Mouse (Mus musculus) cortical plate, adult 2 months (tissue): Measurements from ENCODE around the gene Spag8.

Experiments
- CTCF ChIP-seq: fragments of 200-500 bp; IDR thresholded peaks from 2 replicates; pipeline ENCODE4 v1.5.1; 2011; ENCODE audit warnings: mild to moderate bottlenecking, control low read depth, low read length; ENCODE audit not compliant: insufficient read depth; ENCODE audit errors: extremely low read depth
- POLR2A ChIP-seq: fragments of 200-500 bp; IDR thresholded peaks from 2 replicates; pipeline ENCODE4 v1.6.1; 2011; ENCODE audit warnings: mild to moderate bottlenecking, low read length, control low read depth; ENCODE audit not compliant: insufficient read depth; ENCODE audit errors: extremely low read depth

DNA sequence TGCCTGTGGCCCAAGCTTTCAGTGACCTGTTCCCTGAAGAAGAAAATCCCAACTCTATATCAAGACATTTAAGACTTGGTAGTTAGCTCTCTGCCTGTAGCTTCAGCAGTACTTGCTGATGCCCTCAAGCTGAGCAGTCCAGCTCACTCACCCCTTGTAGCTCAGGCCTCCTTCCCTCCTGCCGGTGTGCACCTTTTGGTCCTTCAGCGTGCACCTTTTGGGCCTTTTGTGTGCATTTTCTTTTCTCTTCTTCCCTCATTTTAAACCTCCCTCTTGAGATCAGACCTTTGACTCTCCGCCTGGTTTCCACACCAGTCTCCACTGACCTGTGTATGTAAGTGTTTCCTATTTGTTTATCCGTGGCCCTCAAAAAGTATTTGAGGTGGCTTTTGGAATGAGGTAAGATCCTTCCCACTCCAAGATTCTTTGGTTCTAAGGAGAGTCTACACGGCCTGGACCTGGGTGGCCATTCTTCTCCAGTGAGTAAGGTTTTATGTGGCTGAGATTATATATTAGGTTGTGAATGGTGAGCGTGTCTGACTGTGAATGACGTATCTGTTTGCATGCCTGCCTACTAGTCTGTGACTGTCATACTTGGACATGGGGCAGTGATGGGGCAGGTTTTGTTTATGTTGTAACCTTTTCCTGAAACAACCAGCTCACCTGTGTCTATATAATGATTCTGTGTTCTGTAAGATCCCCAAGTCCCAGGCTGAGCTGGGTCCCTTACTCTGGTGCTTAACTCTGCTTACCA is 18.6 kb downstream of the Spag8 start:
- TF ChIP-seq CTCF (no peak), POLR2A (no peak)
